Mouse (Mus musculus) NIH3T3 (cell line): ENCODE results near the gene Nckap5.

Experiments used
- DNase-seq: peaks from one replicate; pipeline ENCODE4 v3.0.0-alpha.2; 2012; ENCODE audit warnings: low read depth

The Nckap5 gene

GRCm38 (mm10) chr1:126765506-126766170 is 65.0 kb downstream of the Nckap5 start:
- no peak for DNase-seq

- no peak for DNase-seq
Observed at GRCm38 (mm10) chr1:126764201-126764600, 66.4 kb downstream of the Nckap5 start.

- DNase-seq, result no peak
Observed at GRCm38 (mm10) chr1:126763192-126763591, 67.4 kb downstream of the Nckap5 start.

GRCm38 (mm10) chr1:126760386-126760785 is 70.2 kb downstream of the Nckap5 start:
- no peak for DNase-seq

GRCm38 (mm10) chr1:126755682-126756081 is 74.9 kb downstream of the Nckap5 start:
- peak; percentile 60 for DNase-seq

GRCm38 (mm10) chr1:126753611-126754010 is 77.0 kb downstream of the Nckap5 start:
- DNase-seq, result no peak

GRCm38 (mm10) chr1:126752247-126753037 is 78.2 kb downstream of the Nckap5 start:
- no peak for DNase-seq

GRCm38 (mm10) chr1:126751137-126751536 is 79.5 kb downstream of the Nckap5 start:
- DNase-seq, result no peak

GRCm38 (mm10) chr1:126750156-126750555 is 80.4 kb downstream of the Nckap5 start:
- DNase-seq, result no peak

- no peak for DNase-seq
Observed at GRCm38 (mm10) chr1:126747914-126748313, 82.7 kb downstream of the Nckap5 start.

GRCm38 (mm10) chr1:126745482-126746136 is 85.0 kb downstream of the Nckap5 start:
- DNase-seq, result no peak

- DNase-seq, result no peak
Observed at GRCm38 (mm10) chr1:126744631-126745305, 85.8 kb downstream of the Nckap5 start.

GRCm38 (mm10) chr1:126738291-126738640 is 92.3 kb downstream of the Nckap5 start:
- no peak for DNase-seq

- DNase-seq, result peak; percentile 13
Observed at GRCm38 (mm10) chr1:126737554-126738290, 92.9 kb downstream of the Nckap5 start.

GRCm38 (mm10) chr1:126731691-126732090 is 98.9 kb downstream of the Nckap5 start:
- DNase-seq, result no peak

- DNase-seq, result peak; percentile 10
Observed at GRCm38 (mm10) chr1:126726400-126727055, 104.1 kb downstream of the Nckap5 start.

GRCm38 (mm10) chr1:126725628-126726367 is 104.8 kb downstream of the Nckap5 start:
- no peak for DNase-seq

- DNase-seq, result no peak
Observed at GRCm38 (mm10) chr1:126721917-126722316, 108.7 kb downstream of the Nckap5 start.

- DNase-seq, result no peak
Observed at GRCm38 (mm10) chr1:126719733-126720348, 110.8 kb downstream of the Nckap5 start.

- no peak for DNase-seq
Observed at GRCm38 (mm10) chr1:126706611-126707010, 124.0 kb downstream of the Nckap5 start.
